Mouse (Mus musculus) intestine, embryonic 16.5 days (tissue): ENCODE results near the gene Opcml. TPM values are rescaled to one million over a fixed set of nuclear protein-coding genes. Genes with fewer than 3 reads are reported as not detected.

Experiments
- ATAC-seq: fragments of 200-750 bp; cut with Nextera tagmentation; 2 replicates; pipeline ENCODE4 v1.8.0; 2017; ENCODE audit warnings: moderate TSS enrichment, moderate library complexity
- H3K27ac ChIP-seq: fragments of 300-500 bp; sonication (generic); 2 replicates; pipeline ENCODE4 v1.5.1; 2014; ENCODE audit warnings: mild to moderate bottlenecking, low read length
- H3K27me3 ChIP-seq: fragments of 300-500 bp; sonication (generic); replicated peaks from 2 replicates; pipeline ENCODE4 v1.6.1; 2014; ENCODE audit warnings: low read length, control low read depth, mixed read lengths; ENCODE audit not compliant: control insufficient read depth, insufficient read depth
- H3K36me3 ChIP-seq: fragments of 300-500 bp; sonication (generic); 2 replicates; pipeline ENCODE4 v1.6.1; 2014; ENCODE audit warnings: low read length, control low read depth; ENCODE audit not compliant: control insufficient read depth, insufficient read depth
- H3K4me1 ChIP-seq: fragments of 300-500 bp; sonication (generic); 2 replicates; pipeline ENCODE4 v1.6.1; 2014; ENCODE audit warnings: low read length, control low read depth, mixed read lengths; ENCODE audit not compliant: control insufficient read depth, insufficient read depth
- H3K4me2 ChIP-seq: fragments of 300-500 bp; sonication (generic); 2 replicates; pipeline ENCODE4 v1.6.1; 2014; ENCODE audit warnings: low read depth, low read length, control low read depth
- H3K4me3 ChIP-seq: fragments of 300-500 bp; sonication (generic); 2 replicates; pipeline ENCODE4 v1.5.1; 2014; ENCODE audit warnings: mild to moderate bottlenecking, low read length
- H3K9ac ChIP-seq: fragments of 300-500 bp; sonication (generic); 2 replicates; pipeline ENCODE4 v1.6.1; 2014; ENCODE audit warnings: low read depth, low read length
- H3K9me3 ChIP-seq: fragments of 300-500 bp; sonication (generic); 2 replicates; pipeline ENCODE4 v1.6.1; 2016; ENCODE audit warnings: low read length, control low read depth; ENCODE audit not compliant: control insufficient read depth
- WGBS: fragments of 180-500 bp; shearing (Covaris S2); extraction: QIAGEN DNeasy Blood & Tissue Kit; methylation state at CpG from one replicate; pipeline ENCODE4 v1.1.7; 2014; 5-methylcytosine and 5-hydroxymethylcytosine counted together
- polyA plus RNA-seq: library from polyadenylated mRNA; unstranded; fragments of >200 nt; fragmentation: Nextera tagmentation; extraction: Ambion mirVana; gene quantifications from 2 replicates; pipeline ENCODE4 v1.2.1, GENCODE M21; 2015

The Opcml gene
- polyA plus RNA-seq, 1 experiment from 2014 or later: 3.1 TPM

DNA sequence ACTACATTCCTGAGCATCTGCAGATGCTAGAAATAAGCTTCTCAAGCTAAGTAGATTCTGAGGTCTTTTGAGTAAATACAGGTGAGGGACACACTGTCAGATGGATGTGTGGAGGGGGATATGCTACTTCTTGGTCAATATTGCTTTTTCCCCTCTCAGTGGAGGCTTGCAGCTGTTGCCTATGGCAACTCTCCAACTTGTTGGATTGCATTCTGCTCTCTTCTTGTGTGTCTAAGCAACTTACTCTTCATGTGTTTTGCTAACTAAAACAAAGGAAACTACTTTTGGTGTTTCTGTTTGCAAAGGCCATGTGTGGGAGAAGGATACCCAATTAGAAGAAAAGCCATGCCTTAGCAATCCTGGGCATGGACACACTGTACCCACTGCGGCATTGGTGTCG is 406.0 kb downstream of the Opcml start:
- H3K9ac ChIP-seq: no peak overlapping the region
- H3K9me3 ChIP-seq: no peaks in the 10 kb centered on the region
- 94% methylated on average over 2 of the region's 2 CpGs for WGBS
- no peaks in the 10 kb centered on the region for H3K4me1 ChIP-seq
- no peak overlapping the region for H3K4me2 ChIP-seq
- no peaks in the 10 kb centered on the region for H3K36me3 ChIP-seq
- no peaks in the 10 kb centered on the region for H3K27me3 ChIP-seq
- no peak overlapping the region for H3K27ac ChIP-seq
- ATAC-seq: no peak
- H3K4me3 ChIP-seq: no peak overlapping the region

DNA sequence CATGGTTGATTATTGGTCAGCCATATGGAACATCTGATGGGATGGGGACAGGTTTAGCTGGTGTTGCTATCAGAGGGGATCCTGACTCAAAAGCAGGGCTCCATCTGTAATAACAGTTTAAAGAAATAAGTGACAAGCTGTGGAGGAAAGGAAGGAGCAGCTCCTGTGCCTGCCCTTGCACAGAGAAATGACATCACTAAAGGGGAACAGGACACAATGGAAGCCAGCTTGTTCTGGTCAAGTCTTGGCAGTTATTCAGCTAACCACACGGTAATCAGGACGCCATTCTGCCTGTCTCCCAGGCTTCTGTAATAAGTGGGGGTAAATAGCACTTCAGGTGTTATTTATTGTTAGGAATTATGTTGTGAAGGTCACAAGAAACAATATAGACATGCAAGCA is 406.5 kb downstream of the Opcml start:
- H3K4me3 ChIP-seq: no peak overlapping the region

DNA sequence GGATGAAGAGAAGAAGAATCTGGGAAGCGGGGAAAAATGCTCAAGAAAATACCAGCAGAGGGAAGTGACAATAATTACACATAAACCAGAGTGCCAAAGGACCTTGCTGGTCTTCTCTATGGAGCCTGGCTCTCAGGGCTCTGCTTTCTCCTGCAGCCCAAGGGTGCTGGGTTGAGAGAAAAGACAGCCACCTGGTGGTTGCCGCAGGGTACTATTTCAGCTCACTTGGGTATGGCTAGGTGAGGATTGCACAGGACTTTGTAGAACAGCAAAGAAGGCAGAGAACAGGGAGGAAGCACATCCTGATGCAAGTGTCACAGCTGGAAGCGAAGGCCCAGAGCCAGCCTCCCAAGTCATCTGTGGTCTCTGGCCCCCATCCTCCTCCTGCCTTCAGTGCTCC is 407.1 kb downstream of the Opcml start:
- H3K9ac ChIP-seq: no peak overlapping the region
- no peaks in the 10 kb centered on the region for H3K4me1 ChIP-seq
- H3K36me3 ChIP-seq: no peaks in the 10 kb centered on the region
- no peak overlapping the region for H3K4me3 ChIP-seq
- 52% methylated on average over 3 of the region's 3 CpGs for WGBS
- no peak overlapping the region for H3K4me2 ChIP-seq
- H3K27ac ChIP-seq: no peak overlapping the region
- no peak for ATAC-seq
- no peaks in the 10 kb centered on the region for H3K27me3 ChIP-seq
- H3K9me3 ChIP-seq: no peaks in the 10 kb centered on the region

More for the DNA sequence above, 406.5 kb downstream of the Opcml start:
- WGBS: 43% methylated on average over 2 of the region's 2 CpGs
- no peak for ATAC-seq
- H3K4me1 ChIP-seq: no peaks in the 10 kb centered on the region
- no peaks in the 10 kb centered on the region for H3K27me3 ChIP-seq
- no peak overlapping the region for H3K4me2 ChIP-seq
- H3K27ac ChIP-seq: no peak overlapping the region
- no peaks in the 10 kb centered on the region for H3K9me3 ChIP-seq
- H3K9ac ChIP-seq: no peak overlapping the region
- H3K36me3 ChIP-seq: no peaks in the 10 kb centered on the region

DNA sequence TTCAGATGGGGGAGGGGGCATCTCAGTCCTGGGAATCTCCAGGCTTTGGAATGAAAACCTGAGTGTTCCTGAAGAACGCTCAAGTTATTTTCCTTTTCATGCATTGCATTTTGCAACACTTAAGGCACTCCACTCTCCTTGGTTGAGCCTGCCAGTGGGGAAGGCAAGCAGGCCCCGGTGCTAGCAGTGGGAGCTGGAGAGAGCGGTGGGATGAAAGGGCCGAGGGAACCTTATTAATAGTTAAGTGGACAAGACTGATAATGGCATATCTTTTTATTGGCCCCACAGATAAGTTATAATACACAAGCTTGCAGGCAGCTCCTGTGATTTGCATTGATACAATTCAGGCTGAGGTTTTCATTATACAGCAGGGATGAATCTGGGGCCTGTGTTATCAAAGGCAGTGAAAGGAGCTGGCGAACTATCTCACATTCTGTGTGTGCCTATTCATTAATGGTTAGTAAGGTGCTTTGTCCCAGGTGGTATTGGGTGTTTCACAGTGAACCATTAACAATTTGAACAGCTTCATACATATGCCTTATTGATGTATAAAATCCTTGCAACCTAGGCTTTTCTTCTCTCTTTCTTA is 407.6 kb downstream of the Opcml start:
- Histone ChIP-seq H3K27ac (no peak overlapping the region), H3K4me2 (no peak overlapping the region), H3K4me3 (no peak overlapping the region), H3K36me3 (no peaks in the 10 kb centered on the region), H3K9me3 (no peaks in the 10 kb centered on the region), H3K9ac (no peak overlapping the region), H3K27me3 (no peaks in the 10 kb centered on the region), H3K4me1 (no peaks in the 10 kb centered on the region)
- no peak for ATAC-seq
- 68% methylated on average over 5 of the region's 5 CpGs for WGBS

DNA sequence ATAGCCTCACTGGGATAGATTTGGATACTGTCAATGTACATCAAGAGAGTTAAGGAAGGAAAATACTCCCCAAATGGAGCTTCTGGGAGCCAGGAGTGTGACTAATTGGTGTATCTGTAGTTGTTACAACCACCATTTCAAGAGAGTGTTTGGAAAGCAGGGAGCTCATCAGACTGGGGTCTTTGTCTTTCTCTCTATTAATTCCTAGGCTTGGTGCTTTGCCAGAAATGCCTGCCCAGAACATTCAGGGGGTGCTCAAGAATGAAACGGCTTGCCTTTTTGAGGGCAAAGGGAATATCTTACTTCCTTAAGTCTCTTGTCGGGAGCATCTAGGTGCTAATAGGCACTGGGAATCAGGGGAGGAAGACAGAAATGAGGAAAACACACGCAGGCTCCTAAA is 416.9 kb downstream of the Opcml start:
- 85% methylated on average over 3 of the region's 3 CpGs for WGBS
- H3K4me3 ChIP-seq: no peak overlapping the region
- H3K4me2 ChIP-seq: no peak overlapping the region

DNA sequence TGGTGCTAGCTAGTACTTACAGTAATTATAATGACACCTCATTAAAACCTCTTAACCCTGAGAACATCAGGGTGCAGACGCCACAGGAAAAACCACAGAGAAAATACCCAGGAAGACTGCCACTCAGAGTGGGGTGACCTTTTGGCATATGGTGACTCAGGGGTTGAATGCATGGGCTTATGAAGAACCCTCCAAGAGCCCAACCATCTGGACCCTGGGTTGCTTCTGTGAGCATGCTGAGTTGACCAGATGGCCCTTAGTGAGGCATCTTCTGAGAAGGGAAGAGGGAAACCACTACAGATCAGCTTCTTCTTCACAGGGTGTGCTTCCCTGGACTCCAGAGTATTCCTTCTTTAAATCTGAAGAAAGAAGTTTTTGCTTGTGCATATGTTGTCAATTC is 418.1 kb downstream of the Opcml start:
- no peak overlapping the region for H3K9ac ChIP-seq
- no peak overlapping the region for H3K4me2 ChIP-seq
- ATAC-seq: no peak
- H3K27ac ChIP-seq: no peak overlapping the region
- no peaks in the 10 kb centered on the region for H3K4me1 ChIP-seq
- H3K36me3 ChIP-seq: no peaks in the 10 kb centered on the region
- no peaks in the 10 kb centered on the region for H3K27me3 ChIP-seq
- no peaks in the 10 kb centered on the region for H3K9me3 ChIP-seq
- WGBS: 85% methylated on average over 1 of the region's 1 CpGs
- no peak overlapping the region for H3K4me3 ChIP-seq

More for the DNA sequence above, 416.9 kb downstream of the Opcml start:
- H3K27ac ChIP-seq: no peak overlapping the region
- ATAC-seq: no peak
- H3K4me1 ChIP-seq: no peaks in the 10 kb centered on the region
- H3K9ac ChIP-seq: no peak overlapping the region
- H3K9me3 ChIP-seq: no peaks in the 10 kb centered on the region
- H3K36me3 ChIP-seq: no peaks in the 10 kb centered on the region
- H3K27me3 ChIP-seq: no peaks in the 10 kb centered on the region

DNA sequence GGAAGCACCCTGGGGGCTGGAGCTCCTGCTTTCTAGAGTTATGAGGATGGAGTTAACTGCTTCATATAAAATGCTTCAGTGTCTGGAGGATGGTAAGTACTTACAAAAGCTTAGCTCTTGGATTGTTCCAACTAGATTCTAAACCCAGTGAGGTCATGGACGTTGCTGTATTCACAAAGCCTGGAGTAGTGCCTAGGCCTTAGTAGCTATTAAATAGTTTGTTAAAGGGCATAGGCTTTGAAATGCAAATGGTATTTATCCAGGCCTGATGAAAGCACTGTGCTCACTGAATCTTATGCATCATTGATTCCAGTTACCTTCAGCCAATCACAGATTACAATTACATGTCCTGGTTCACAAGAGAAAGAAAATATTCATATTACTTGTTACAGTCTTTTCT is 421.3 kb downstream of the Opcml start:
- Histone ChIP-seq H3K9ac (no peak overlapping the region), H3K36me3 (no peaks in the 10 kb centered on the region), H3K4me3 (no peak overlapping the region), H3K9me3 (no peaks in the 10 kb centered on the region), H3K4me1 (no peaks in the 10 kb centered on the region), H3K27ac (no peak overlapping the region), H3K4me2 (no peak overlapping the region), H3K27me3 (no peaks in the 10 kb centered on the region)
- 66% methylated on average over 1 of the region's 1 CpGs for WGBS
- no peak for ATAC-seq

DNA sequence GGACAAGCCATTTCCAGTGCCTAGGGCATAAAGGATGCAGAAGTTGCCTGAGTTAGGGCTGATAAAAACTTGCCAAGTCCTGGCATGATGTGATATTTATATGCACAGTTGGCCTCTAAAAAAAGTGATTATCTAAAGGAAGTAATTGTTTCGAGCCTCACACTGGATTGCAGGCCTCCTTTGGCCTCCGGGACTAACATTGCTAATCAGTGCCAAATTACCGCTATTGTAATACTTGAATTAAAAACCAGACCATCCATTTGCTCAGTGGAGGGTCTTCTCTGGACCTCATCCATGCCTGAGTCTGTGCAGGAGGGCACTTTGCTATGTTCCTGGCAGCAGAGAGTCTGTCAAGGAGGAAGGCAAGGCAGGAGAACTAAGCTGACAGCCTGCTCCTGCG is 423.3 kb downstream of the Opcml start:
- H3K27ac ChIP-seq: no peak overlapping the region
- H3K9ac ChIP-seq: no peak overlapping the region
- no peaks in the 10 kb centered on the region for H3K4me1 ChIP-seq
- 70% methylated on average over 4 of the region's 4 CpGs for WGBS
- H3K4me2 ChIP-seq: no peak overlapping the region
- H3K9me3 ChIP-seq: no peaks in the 10 kb centered on the region
- no peak for ATAC-seq
- no peak overlapping the region for H3K4me3 ChIP-seq
- no peaks in the 10 kb centered on the region for H3K27me3 ChIP-seq
- H3K36me3 ChIP-seq: no peaks in the 10 kb centered on the region

DNA sequence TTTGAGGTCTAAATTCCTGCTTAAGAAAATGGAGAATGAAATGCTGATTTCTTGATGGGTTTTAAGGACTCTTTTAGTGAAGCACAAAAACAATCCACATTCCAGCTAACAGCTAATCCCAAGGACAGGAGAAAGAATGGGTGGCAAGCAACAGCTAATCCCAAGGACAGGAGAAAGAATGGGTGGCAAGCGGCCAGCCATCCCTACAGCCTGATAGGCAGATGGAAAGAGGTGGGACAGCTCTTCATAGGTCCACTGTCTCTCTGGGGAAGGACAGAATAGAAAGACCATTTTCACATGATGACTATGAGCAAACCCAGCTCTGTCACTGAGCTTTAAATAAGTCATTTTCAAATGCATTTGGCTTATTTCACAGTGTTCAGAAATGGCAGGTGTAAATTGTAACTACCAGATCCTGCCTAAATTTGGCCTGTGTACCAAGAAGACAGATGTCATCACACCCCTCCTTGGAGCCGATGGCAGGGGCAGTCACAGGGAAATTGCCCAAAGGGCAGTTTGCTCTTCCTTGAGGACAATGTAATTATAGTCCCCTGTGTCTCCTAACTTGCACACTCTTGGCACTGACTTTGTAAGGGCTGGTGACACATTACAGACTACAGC is 427.6 kb downstream of the Opcml start:
- H3K27ac ChIP-seq: no peak overlapping the region
- H3K4me1 ChIP-seq: no peaks in the 10 kb centered on the region
- H3K36me3 ChIP-seq: no peaks in the 10 kb centered on the region
- no peak for ATAC-seq
- H3K4me2 ChIP-seq: no peak overlapping the region
- no peaks in the 10 kb centered on the region for H3K9me3 ChIP-seq
- no peaks in the 10 kb centered on the region for H3K27me3 ChIP-seq
- WGBS: 70% methylated on average over 2 of the region's 2 CpGs
- H3K4me3 ChIP-seq: no peak overlapping the region
- H3K9ac ChIP-seq: no peak overlapping the region

DNA sequence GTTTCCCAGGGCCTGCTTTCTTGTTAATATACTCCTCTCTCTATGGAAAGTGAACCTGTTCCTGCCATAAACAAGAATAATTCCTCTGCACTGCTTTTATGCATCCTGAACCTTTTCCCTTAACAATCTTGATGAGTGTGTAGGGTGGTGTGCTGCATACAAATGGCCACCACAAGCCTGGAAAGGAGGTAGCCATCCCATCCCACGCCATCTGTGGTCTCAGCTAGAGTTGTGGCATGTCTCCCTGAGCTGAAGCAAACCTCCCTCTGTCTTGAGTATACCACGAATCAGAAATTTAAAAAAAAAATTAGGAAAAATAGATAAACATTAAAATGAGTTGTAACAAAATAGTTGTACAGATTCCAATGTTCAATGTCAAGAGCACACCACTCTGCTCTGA is 432.2 kb downstream of the Opcml start:
- WGBS: 64% methylated on average over 2 of the region's 2 CpGs
- Histone ChIP-seq H3K9me3 (no peaks in the 10 kb centered on the region), H3K27ac (no peak overlapping the region), H3K27me3 (no peaks in the 10 kb centered on the region), H3K4me1 (no peaks in the 10 kb centered on the region), H3K36me3 (no peaks in the 10 kb centered on the region), H3K4me2 (no peak overlapping the region), H3K4me3 (no peak overlapping the region), H3K9ac (no peak overlapping the region)
- no peak for ATAC-seq
